Mouse (Mus musculus) lung, adult 2 months (tissue): ENCODE measurements around the gene Rpl35.

Source experiments
- CTCF ChIP-seq: fragments of 200-500 bp; IDR thresholded peaks from 2 replicates; pipeline ENCODE4 v1.5.1; 2011; ENCODE audit warnings: mild to moderate bottlenecking, low read length, control low read depth; ENCODE audit not compliant: insufficient read depth
- POLR2A ChIP-seq: fragments of 200-500 bp; IDR thresholded peaks from 2 replicates; pipeline ENCODE4 v1.6.1; 2011; ENCODE audit warnings: low read depth, mild to moderate bottlenecking, control low read depth, low read length, borderline replicate concordance; ENCODE audit errors: extremely low read depth

GRCm38 (mm10) chr2:39004880-39005435 lies 466 bp downstream of the Rpl35 start, which contains the start of gene Arpc5l:
- TF ChIP-seq POLR2A, result peak; percentile 83
- no peak for TF ChIP-seq CTCF
